Mouse (Mus musculus) ES-Bruce4 (cell line): ENCODE data around the gene Cradd.

Experiments
- CTCF ChIP-seq: IDR thresholded peaks from one replicate; pipeline ENCODE4 v1.8.1; 2011; ENCODE audit warnings: low read depth, low read length
- POLR2A ChIP-seq: IDR thresholded peaks from one replicate; pipeline ENCODE4 v1.8.1; 2011; ENCODE audit warnings: low read length; ENCODE audit not compliant: insufficient read depth

DNA sequence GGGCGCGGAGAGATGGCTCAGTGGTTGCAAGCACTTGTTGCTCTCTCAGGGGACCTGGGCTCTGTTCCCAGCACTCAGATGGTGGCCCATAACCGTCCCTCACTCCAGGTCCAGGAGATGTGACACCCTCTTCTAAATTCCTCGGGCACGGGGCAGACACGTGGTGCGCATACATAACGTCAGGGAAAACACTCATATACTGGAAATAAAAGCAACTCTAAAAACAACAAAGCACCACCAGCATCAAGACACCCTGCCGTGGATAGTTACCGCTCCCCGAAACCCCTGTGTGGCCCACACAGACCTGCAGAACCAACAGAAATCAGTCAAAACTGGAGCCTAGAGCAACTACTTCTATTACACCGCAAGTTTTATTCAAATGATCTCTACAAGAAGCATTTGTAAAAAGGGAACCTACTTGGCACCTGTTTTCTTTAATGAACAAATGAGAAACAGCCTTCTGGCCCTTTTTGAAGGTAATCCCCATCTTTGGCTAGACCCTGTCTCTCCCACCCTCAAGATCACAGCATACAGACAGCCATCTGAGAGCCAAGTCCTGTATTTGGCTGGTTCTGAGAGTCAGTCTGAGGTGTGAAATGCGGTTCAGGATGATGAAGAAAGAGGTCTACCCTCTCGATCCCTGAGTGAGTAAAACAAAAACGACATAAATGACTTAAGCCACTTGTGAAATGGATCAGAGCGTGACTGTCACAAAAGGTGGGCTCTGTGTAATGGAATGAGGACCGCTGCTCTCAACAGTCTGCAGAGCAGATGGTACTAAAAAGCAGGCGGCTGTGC, 24.7 kb downstream of the Cradd start:
- TF ChIP-seq CTCF (no peak), POLR2A (no peak)
